Mouse (Mus musculus) midbrain, embryonic 11.5 days (tissue): ENCODE measurements at regions not wholly inside any gene's neighbourhood (a gene's known extent, or its start where the extent isn't known, plus 50 kb on each side); places are given as distances from the start of the nearest gene placed in this dataset.

Experiments
- ATAC-seq: fragments of 200-750 bp; cut with Nextera tagmentation; 2 replicates; pipeline ENCODE4 v1.8.0; 2017; ENCODE audit warnings: moderate TSS enrichment, moderate library complexity; ENCODE audit not compliant: low FRiP score
- DNase-seq: peaks from one replicate; pipeline ENCODE4 v3.0.0; 2015; ENCODE audit warnings: low spot score; ENCODE audit errors: missing footprints
- H3K27ac ChIP-seq: fragments of 300-500 bp; sonication (generic); 2 replicates; pipeline ENCODE4 v1.5.1; 2014; ENCODE audit warnings: low read depth, low read length
- H3K27me3 ChIP-seq: fragments of 300-500 bp; sonication (generic); 2 replicates; pipeline ENCODE4 v1.6.1; 2014; ENCODE audit warnings: mild to moderate bottlenecking, low read length, moderate library complexity, mixed read lengths; ENCODE audit not compliant: control insufficient read depth, insufficient read depth
- H3K36me3 ChIP-seq: fragments of 300-500 bp; sonication (generic); 2 replicates; pipeline ENCODE4 v1.6.1; 2014; ENCODE audit warnings: mild to moderate bottlenecking, low read length, moderate library complexity, mixed read lengths; ENCODE audit not compliant: control insufficient read depth, insufficient read depth
- H3K4me1 ChIP-seq: fragments of 300-500 bp; sonication (generic); 2 replicates; pipeline ENCODE4 v1.6.1; 2014; ENCODE audit warnings: low read length; ENCODE audit not compliant: control insufficient read depth, insufficient read depth
- H3K4me2 ChIP-seq: fragments of 300-500 bp; sonication (generic); 2 replicates; pipeline ENCODE4 v1.6.1; 2014; ENCODE audit warnings: mild to moderate bottlenecking, moderate library complexity
- H3K4me3 ChIP-seq: fragments of 300-500 bp; sonication (generic); 2 replicates; pipeline ENCODE4 v1.5.1; 2014; ENCODE audit warnings: low read depth, low read length
- H3K9ac ChIP-seq: fragments of 300-500 bp; sonication (generic); 2 replicates; pipeline ENCODE4 v1.6.1; 2014; ENCODE audit warnings: low read length
- H3K9me3 ChIP-seq: fragments of 300-500 bp; sonication (generic); 2 replicates; pipeline ENCODE4 v1.6.1; 2016; ENCODE audit warnings: low read length; ENCODE audit not compliant: control insufficient read depth
- WGBS: fragments of 180-500 bp; shearing (Covaris S2); extraction: QIAGEN DNeasy Blood & Tissue Kit; methylation state at CpG from one replicate; pipeline ENCODE4 v1.1.7; 2014; 5-methylcytosine and 5-hydroxymethylcytosine counted together

DNA sequence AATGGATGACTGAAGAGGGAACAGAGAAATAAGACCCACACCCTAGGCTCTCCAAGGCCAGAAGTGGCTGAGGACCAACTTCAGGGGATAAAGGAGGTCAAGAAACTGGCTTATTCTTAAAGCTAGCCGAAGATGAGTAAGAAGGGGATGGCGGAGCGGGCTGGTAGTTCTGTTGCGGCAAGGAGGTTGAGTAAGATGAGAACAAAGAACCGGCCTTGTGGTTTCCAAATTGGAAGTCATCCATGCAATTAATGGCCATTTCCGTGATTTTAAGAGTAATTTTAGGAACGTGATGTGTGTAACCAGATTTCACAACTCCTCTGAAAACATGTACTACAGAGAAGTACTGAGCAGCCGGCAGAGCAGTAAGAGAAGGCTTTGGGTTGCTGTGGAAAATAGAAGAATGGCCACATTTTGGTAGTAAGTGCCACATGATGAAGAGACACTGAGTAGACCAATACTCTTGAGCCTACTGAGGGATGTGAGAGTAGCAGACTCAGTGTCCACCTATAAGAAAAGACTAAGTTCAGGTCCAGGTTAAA, 258.4 kb downstream of the Fam49a start:
- ATAC-seq: no peak
- H3K27ac ChIP-seq: no peak overlapping the region
- H3K4me2 ChIP-seq: no peak overlapping the region
- DNase-seq: peak; percentile 51
- no peak overlapping the region for H3K4me3 ChIP-seq
- H3K4me1 ChIP-seq: no peaks in the 10 kb centered on the region
- H3K36me3 ChIP-seq: no peaks in the 10 kb centered on the region
- no peak overlapping the region for H3K9ac ChIP-seq
- 92% methylated on average over 8 of the region's 8 CpGs for WGBS
- H3K9me3 ChIP-seq: no peaks in the 10 kb centered on the region
- no peaks in the 10 kb centered on the region for H3K27me3 ChIP-seq

DNA sequence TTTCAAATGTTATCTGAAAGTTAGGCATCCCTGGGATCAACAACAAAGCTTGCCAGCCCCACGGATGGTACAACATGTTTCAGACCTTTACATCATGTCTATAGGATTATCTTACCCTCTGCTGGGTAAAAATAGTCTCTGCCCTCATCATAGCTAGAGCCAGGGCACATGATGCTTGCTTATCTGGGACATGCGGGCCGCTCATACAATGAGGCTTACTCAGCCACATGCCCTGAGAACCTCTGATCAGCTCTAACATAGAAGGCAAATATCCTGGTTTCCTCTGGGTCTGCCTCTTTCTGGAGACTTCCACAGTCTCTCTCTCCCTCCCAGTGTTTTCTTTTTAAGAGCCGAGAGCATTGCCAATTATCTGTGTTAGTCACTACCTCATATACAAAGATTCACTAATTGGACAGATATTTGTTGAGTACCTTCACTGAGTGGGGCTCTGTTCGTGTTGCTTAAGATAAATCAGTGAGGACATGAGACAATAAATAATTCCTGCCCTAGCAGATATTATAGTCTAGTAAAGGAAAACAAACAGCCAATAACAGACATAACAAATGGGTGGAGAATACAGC, 256.6 kb downstream of the Fam49a start:
- Histone ChIP-seq H3K9ac (no peak overlapping the region), H3K27ac (no peak overlapping the region), H3K4me1 (no peaks in the 10 kb centered on the region), H3K27me3 (no peaks in the 10 kb centered on the region), H3K9me3 (no peaks in the 10 kb centered on the region), H3K4me2 (no peak overlapping the region), H3K4me3 (no peak overlapping the region), H3K36me3 (no peaks in the 10 kb centered on the region)
- ATAC-seq: no peak
- WGBS: 84% methylated on average over 5 of the region's 5 CpGs
- peak; percentile 83 for DNase-seq

GRCm38 (mm10) chr12:12517020-12517419, 255.1 kb downstream of the Fam49a start:
- no peak overlapping the region for H3K4me2 ChIP-seq
- H3K27ac ChIP-seq: no peak overlapping the region
- no peaks in the 10 kb centered on the region for H3K4me1 ChIP-seq
- ATAC-seq: no peak
- H3K27me3 ChIP-seq: no peaks in the 10 kb centered on the region
- no peak overlapping the region for H3K4me3 ChIP-seq
- no peaks in the 10 kb centered on the region for H3K9me3 ChIP-seq
- no peak for DNase-seq
- no peak overlapping the region for H3K9ac ChIP-seq
- H3K36me3 ChIP-seq: no peaks in the 10 kb centered on the region
- WGBS: 89% methylated on average over 4 of the region's 4 CpGs

- no peak overlapping the region for H3K27ac ChIP-seq
- H3K9ac ChIP-seq: no peak overlapping the region
- no peaks in the 10 kb centered on the region for H3K36me3 ChIP-seq
- H3K4me2 ChIP-seq: no peak overlapping the region
- ATAC-seq (no peak), DNase-seq (peak; percentile 56)
- H3K9me3 ChIP-seq: no peaks in the 10 kb centered on the region
- H3K27me3 ChIP-seq: no peaks in the 10 kb centered on the region
- no peak overlapping the region for H3K4me3 ChIP-seq
- H3K4me1 ChIP-seq: peaks cover 15% of the 10 kb centered on the region
These were observed 248.8 kb downstream of the Fam49a start for GRCm38 (mm10) chr12:12510764-12511163.

GRCm38 (mm10) chr12:12509164-12509937, 247.4 kb downstream of the Fam49a start:
- Histone ChIP-seq H3K9me3 (no peaks in the 10 kb centered on the region), H3K4me3 (no peak overlapping the region), H3K4me2 (no peak overlapping the region), H3K27ac (no peak overlapping the region), H3K27me3 (no peaks in the 10 kb centered on the region), H3K36me3 (no peaks in the 10 kb centered on the region), H3K4me1 (peaks cover 15% of the 10 kb centered on the region), H3K9ac (no peak overlapping the region)
- 63% methylated on average over 9 of the region's 9 CpGs for WGBS
- ATAC-seq (no peak), DNase-seq (no peak)

- Histone ChIP-seq H3K9me3 (no peaks in the 10 kb centered on the region), H3K4me1 (peaks cover 15% of the 10 kb centered on the region), H3K27ac (no peak overlapping the region), H3K9ac (no peak overlapping the region), H3K36me3 (no peaks in the 10 kb centered on the region), H3K4me3 (no peak overlapping the region), H3K27me3 (no peaks in the 10 kb centered on the region), H3K4me2 (no peak overlapping the region)
- ATAC-seq: peak; percentile 57; the same call in 1 of the 2 replicates
- WGBS: 43% methylated on average over 9 of the region's 9 CpGs
- peak; percentile 87 for DNase-seq
These were observed 246.7 kb downstream of the Fam49a start for GRCm38 (mm10) chr12:12508487-12509125.

DNA sequence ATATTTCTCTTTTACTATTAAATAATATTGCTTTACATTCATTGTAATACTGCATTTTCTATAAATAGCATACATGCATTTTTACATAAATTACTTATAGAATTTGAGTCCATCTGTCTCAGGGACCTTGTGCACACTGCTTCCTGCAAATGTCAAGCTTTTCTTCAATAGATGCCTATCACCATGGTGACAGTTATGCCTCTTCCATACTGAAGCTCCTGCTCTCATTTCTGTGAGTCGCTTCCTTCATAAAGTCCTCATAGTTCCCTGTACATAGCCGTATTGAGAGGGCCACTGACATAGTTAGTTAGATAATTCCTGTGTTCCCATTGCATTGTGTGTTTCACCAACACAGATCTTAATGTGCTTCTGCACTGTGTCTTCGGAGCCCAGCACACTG, 244.7 kb downstream of the Fam49a start:
- Histone ChIP-seq H3K4me2 (no peak overlapping the region), H3K27ac (no peak overlapping the region), H3K36me3 (no peaks in the 10 kb centered on the region), H3K4me1 (peaks cover 15% of the 10 kb centered on the region), H3K9me3 (no peaks in the 10 kb centered on the region), H3K9ac (no peak overlapping the region), H3K4me3 (no peak overlapping the region), H3K27me3 (no peaks in the 10 kb centered on the region)
- DNase-seq (peak; percentile 65), ATAC-seq (no peak)
- WGBS: 85% methylated on average over 3 of the region's 3 CpGs

DNA sequence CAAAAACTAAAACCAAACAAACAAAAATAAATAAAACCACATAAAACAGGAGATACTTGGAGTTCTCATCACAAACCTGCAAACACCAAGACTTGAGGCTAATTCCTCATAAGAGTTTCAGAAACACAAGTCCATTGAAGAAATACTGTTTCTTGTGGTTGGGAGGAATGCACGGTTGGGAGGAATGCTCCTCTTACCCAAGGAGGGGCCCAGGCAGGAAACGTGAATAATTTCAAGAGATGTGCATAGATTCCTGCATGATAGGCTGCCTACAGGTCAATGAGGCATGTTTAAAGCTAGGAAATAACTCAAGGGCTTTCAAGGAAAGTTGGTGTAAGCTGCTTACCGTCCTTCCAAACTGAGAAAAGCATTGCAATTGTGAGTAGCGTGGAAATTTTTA, 243.7 kb downstream of the Fam49a start:
- no peaks in the 10 kb centered on the region for H3K9me3 ChIP-seq
- no peak overlapping the region for H3K4me3 ChIP-seq
- H3K27me3 ChIP-seq: no peaks in the 10 kb centered on the region
- H3K9ac ChIP-seq: no peak overlapping the region
- peaks cover 15% of the 10 kb centered on the region for H3K4me1 ChIP-seq
- H3K4me2 ChIP-seq: no peak overlapping the region
- H3K36me3 ChIP-seq: no peaks in the 10 kb centered on the region
- DNase-seq: peak; percentile 59
- no peak overlapping the region for H3K27ac ChIP-seq
- no peak for ATAC-seq
- WGBS: 83% methylated on average over 4 of the region's 4 CpGs

- Histone ChIP-seq H3K4me3 (no peak overlapping the region), H3K9ac (no peak overlapping the region), H3K36me3 (no peaks in the 10 kb centered on the region), H3K4me2 (no peak overlapping the region), H3K27ac (no peak overlapping the region), H3K9me3 (no peaks in the 10 kb centered on the region), H3K4me1 (no peaks in the 10 kb centered on the region; the same call in 1 of the 2 replicates), H3K27me3 (no peaks in the 10 kb centered on the region)
- no peak for ATAC-seq
- WGBS: 64% methylated on average over 3 of the region's 3 CpGs
- DNase-seq: peak; percentile 54
These were observed 238.0 kb downstream of the Fam49a start for GRCm38 (mm10) chr12:12499903-12500302.
